Mouse (Mus musculus): ENCODE results near the gene Klf13.

DNA sequence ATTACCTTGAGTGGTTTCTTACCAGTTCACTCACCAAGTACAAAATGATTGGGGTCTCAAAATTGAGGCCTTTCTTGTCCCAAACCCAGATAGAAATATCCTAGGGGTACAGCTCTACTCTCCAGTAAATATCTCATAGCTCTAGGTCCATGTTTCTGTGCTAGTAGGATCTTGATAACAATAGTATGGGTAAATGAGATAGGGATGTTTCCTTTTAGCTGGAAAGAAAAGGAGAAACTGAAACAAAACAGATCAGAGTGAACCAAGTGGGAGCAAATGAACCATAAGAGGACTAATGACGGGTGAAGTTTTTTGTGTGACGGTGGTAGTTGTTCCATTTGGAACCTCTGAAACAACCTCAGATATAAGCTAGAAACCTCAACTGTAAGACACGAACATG, 2.3 kb upstream of the Klf13 start:
- no peak for TF ChIP-seq POLR2A (IDR thresholded peaks at IDR 0.05; ENCODE audit: insufficient read length, low read depth)
- no peak for TF ChIP-seq REST (IDR thresholded peaks at IDR 0.05; ENCODE audit: insufficient read depth, insufficient read length)

All from myocyte (in vitro differentiated cells).